Mouse (Mus musculus): ENCODE data around the gene Bmpr2. TPM values are rescaled to one million over a fixed set of nuclear protein-coding genes. Genes with fewer than 3 reads are reported as not detected.

Bmpr2 gene
- polyA plus RNA-seq, 1 experiment: 60.4 TPM

- TF ChIP-seq CTCF (IDR thresholded peaks at IDR 0.05; ENCODE audit: borderline replicate concordance, insufficient read depth, low read length) (no peak), POLR2A (IDR thresholded peaks at IDR 0.05; ENCODE audit: low read depth, low read length) (no peak)
- H3K4me3 ChIP-seq (ENCODE audit: insufficient read depth, low read length): no peak overlapping the region
- H3K4me1 ChIP-seq (ENCODE audit: control insufficient read depth, insufficient read depth, low read length): peaks cover 4% of the 10 kb centered on the region; the same call in 1 of the 2 replicates
- no peak overlapping the region for H3K27ac ChIP-seq (ENCODE audit: insufficient read depth, low read length)
These were observed 70.5 kb downstream of the Bmpr2 start for GRCm38 (mm10) chr1:59833723-59834122.

DNA sequence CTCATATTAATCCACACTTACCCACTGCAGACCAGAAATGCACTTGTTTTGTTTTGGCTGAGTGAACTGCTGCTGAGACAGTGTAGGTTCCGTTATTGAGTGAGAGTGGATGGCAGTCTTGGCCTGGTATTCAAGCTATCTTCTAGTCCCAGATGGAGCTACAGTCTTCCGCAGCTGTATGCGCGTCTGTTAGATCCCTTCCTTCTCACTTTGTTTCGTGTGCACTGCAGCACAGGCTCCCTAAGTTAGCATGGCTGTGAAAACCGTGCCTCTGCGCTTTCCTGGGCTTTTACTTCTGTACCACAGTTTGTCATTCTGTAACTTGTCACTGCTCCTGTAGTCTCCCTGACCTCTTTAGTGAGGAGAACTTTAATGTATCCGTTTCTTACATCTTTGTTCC lies 85.1 kb downstream of the Bmpr2 start:
- no peak overlapping the region for H3K27ac ChIP-seq (ENCODE audit: insufficient read depth, low read length)
- TF ChIP-seq CTCF (IDR thresholded peaks at IDR 0.05; ENCODE audit: borderline replicate concordance, insufficient read depth, low read length) (no peak), POLR2A (IDR thresholded peaks at IDR 0.05; ENCODE audit: low read depth, low read length) (no peak)
- no peaks in the 10 kb centered on the region for H3K4me1 ChIP-seq (ENCODE audit: control insufficient read depth, insufficient read depth, low read length)
- H3K4me3 ChIP-seq (ENCODE audit: insufficient read depth, low read length): no peak overlapping the region

DNA sequence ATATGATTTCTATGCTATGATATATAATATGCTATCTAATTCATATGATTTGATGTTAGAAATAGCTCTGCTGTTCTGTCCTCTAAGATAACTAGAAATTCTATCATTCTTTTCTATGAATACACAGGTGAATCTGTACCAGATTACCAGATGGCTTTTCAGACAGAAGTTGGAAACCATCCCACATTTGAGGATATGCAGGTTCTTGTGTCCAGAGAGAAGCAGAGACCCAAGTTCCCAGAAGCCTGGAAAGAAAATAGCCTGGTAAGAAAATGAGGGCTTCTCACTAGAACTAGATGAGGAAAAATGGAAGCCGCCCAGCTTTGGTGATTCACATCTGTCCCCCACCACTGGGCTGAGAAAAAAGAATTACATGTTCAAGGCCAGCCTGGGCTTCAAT lies 95.8 kb downstream of the Bmpr2 start:
- H3K4me1 ChIP-seq (ENCODE audit: control insufficient read depth, insufficient read depth, low read length): no peaks in the 10 kb centered on the region
- no peak for TF ChIP-seq POLR2A (IDR thresholded peaks at IDR 0.05; ENCODE audit: low read depth, low read length)
- no peak for TF ChIP-seq CTCF (IDR thresholded peaks at IDR 0.05; ENCODE audit: borderline replicate concordance, insufficient read depth, low read length)
- no peak overlapping the region for H3K27ac ChIP-seq (ENCODE audit: insufficient read depth, low read length)
- H3K4me3 ChIP-seq (ENCODE audit: insufficient read depth, low read length): no peak overlapping the region

GRCm38 (mm10) chr1:59862144-59862543 lies 98.9 kb downstream of the Bmpr2 start:
- no peaks in the 10 kb centered on the region for H3K4me1 ChIP-seq (ENCODE audit: control insufficient read depth, insufficient read depth, low read length)
- TF ChIP-seq CTCF (IDR thresholded peaks at IDR 0.05; ENCODE audit: borderline replicate concordance, insufficient read depth, low read length) (no peak), POLR2A (IDR thresholded peaks at IDR 0.05; ENCODE audit: low read depth, low read length) (no peak)
- no peak overlapping the region for H3K27ac ChIP-seq (ENCODE audit: insufficient read depth, low read length)
- no peak overlapping the region for H3K4me3 ChIP-seq (ENCODE audit: insufficient read depth, low read length)

DNA sequence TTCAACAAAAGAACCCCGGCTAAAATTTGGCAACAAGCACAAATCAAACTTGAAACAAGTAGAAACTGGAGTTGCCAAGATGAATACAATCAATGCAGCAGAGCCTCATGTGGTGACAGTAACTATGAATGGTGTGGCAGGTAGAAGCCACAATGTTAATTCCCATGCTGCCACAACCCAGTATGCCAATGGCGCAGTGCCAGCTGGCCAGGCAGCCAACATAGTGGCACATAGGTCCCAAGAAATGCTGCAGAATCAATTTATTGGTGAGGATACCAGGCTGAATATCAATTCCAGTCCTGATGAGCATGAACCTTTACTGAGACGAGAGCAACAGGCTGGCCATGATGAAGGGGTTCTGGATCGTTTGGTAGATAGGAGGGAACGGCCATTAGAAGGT lies 104.8 kb downstream of the Bmpr2 start:
- no peak for TF ChIP-seq POLR2A (IDR thresholded peaks at IDR 0.05; ENCODE audit: low read depth, low read length)
- TF ChIP-seq CTCF (IDR thresholded peaks at IDR 0.05; ENCODE audit: borderline replicate concordance, insufficient read depth, low read length): no peak
- Histone ChIP-seq H3K4me1 (ENCODE audit: control insufficient read depth, insufficient read depth, low read length) (no peaks in the 10 kb centered on the region), H3K4me3 (ENCODE audit: insufficient read depth, low read length) (no peak overlapping the region), H3K27ac (ENCODE audit: insufficient read depth, low read length) (no peak overlapping the region)

DNA sequence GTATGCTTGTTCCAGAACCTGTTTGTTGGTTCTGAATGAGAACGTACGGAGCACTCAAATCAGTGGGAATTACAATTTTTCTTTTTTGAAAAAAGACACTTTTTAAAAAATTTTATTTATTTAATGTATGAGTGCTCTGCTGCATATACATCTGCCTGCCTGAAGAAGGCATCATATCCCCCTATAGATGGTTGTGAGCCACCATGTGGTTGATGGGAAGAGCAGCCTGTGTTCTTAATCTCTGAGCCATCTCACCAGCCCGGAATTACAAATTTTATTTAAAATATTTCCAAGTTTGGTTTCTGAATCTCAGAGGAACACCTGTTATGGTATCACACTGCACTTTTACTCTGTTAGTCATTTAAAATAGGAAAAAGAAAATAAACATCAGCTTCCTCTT lies 110.8 kb downstream of the Bmpr2 start:
- no peaks in the 10 kb centered on the region for H3K4me1 ChIP-seq (ENCODE audit: control insufficient read depth, insufficient read depth, low read length)
- H3K4me3 ChIP-seq (ENCODE audit: insufficient read depth, low read length): no peak overlapping the region
- H3K27ac ChIP-seq (ENCODE audit: insufficient read depth, low read length): no peak overlapping the region
- no peak for TF ChIP-seq CTCF (IDR thresholded peaks at IDR 0.05; ENCODE audit: borderline replicate concordance, insufficient read depth, low read length)
- TF ChIP-seq POLR2A (IDR thresholded peaks at IDR 0.05; ENCODE audit: low read depth, low read length): no peak

DNA sequence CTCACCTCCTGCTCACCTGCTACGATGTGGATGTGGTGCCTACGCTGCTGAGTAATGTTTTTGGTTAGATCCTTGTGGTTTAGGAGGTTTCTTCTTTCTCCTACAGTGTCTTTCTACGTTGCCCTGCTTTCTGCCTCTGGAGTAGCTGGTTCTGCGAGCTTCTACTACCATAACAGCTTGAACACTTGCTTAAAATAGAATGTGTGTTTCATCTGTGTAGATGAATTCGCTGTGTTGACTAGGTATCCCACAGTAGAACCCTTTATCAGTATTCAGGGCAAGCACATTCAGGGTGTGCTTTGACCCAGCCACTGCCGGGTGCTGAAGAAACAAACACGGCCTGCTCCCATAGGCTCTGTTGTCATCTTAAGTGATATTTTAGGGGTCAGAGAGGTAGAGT lies 114.9 kb downstream of the Bmpr2 start:
- H3K27ac ChIP-seq (ENCODE audit: insufficient read depth, low read length): no peak overlapping the region
- H3K4me3 ChIP-seq (ENCODE audit: insufficient read depth, low read length): no peak overlapping the region
- no peak for TF ChIP-seq POLR2A (IDR thresholded peaks at IDR 0.05; ENCODE audit: low read depth, low read length)
- TF ChIP-seq CTCF (IDR thresholded peaks at IDR 0.05; ENCODE audit: borderline replicate concordance, insufficient read depth, low read length): no peak
- H3K4me1 ChIP-seq (ENCODE audit: control insufficient read depth, insufficient read depth, low read length): 0 out of 2 replicates have a peak, but pooled peaks cover 4% of the 10 kb centered on the region

DNA sequence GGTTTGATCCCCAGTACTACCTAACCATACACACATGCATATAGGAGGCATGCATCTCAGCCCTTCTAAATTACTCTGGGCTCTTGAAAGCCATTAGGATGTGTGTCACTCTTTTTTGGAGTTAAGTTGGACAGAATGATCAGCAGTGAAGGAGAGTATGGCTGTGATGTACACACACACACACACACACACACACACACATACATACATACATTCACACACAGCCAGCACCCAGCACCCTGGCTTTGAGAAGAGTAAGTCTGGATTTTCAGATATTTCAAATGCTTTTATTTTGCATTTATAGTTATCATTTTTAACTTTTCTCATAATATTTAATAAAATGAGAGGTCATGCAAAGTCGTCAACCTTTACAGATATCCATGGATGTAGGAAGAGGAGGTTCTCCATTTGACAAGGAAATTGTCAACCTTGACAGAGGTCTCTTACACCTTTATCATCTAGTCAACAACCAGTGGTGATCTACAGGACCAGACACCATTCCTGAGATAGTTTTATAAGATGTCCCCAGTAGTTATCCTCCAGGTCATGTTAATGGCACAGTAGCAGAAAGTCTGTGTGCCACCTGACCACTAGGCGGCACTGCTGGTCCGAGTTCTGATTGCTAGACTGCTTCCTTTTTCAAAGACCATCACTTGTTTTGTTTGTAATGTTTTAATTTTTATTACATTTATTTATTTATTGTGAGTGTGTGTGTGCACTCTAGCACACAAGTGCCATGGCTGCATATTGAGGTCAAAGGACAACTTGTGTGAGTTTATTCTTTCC lies 120.3 kb downstream of the Bmpr2 start:
- no peak overlapping the region for H3K27ac ChIP-seq (ENCODE audit: insufficient read depth, low read length)
- peak; percentile 89; the same call in 1 of the 2 replicates for TF ChIP-seq CTCF (IDR thresholded peaks at IDR 0.05; ENCODE audit: borderline replicate concordance, insufficient read depth, low read length)
- no peak for TF ChIP-seq POLR2A (IDR thresholded peaks at IDR 0.05; ENCODE audit: low read depth, low read length)
- H3K4me3 ChIP-seq (ENCODE audit: insufficient read depth, low read length): no peak overlapping the region
- 0 out of 2 replicates have a peak, but pooled peaks cover 6% of the 10 kb centered on the region for H3K4me1 ChIP-seq (ENCODE audit: control insufficient read depth, insufficient read depth, low read length)

- Histone ChIP-seq H3K4me1 (ENCODE audit: control insufficient read depth, insufficient read depth, low read length) (0 out of 2 replicates have a peak, but pooled peaks cover 6% of the 10 kb centered on the region), H3K27ac (ENCODE audit: insufficient read depth, low read length) (no peak overlapping the region), H3K4me3 (ENCODE audit: insufficient read depth, low read length) (no peak overlapping the region)
- TF ChIP-seq POLR2A (IDR thresholded peaks at IDR 0.05; ENCODE audit: low read depth, low read length) (no peak), CTCF (IDR thresholded peaks at IDR 0.05; ENCODE audit: borderline replicate concordance, insufficient read depth, low read length) (no peak)
These were observed 123.7 kb downstream of the Bmpr2 start for GRCm38 (mm10) chr1:59886899-59887298.

DNA sequence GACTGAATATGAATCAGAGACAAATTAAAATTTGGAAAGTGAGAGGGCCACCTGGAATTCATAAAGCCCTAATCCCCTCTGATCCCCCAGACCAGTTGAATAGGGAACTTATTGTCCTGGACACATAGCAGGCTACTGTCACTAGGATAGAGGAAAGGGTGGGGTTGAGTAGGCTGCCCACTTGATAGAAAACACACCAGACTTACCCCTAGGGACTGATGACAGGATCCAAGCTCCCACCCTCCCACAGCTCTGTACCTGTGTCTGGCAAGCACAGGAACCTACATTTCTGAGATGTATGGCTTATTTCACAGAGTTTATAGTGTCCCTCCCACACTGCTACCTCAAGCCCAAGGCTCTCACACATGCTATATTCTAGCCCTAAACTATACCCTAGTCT lies 124.8 kb downstream of the Bmpr2 start:
- H3K27ac ChIP-seq (ENCODE audit: insufficient read depth, low read length): no peak overlapping the region
- no peak overlapping the region for H3K4me3 ChIP-seq (ENCODE audit: insufficient read depth, low read length)
- 0 out of 2 replicates have a peak, but pooled peaks cover 2% of the 10 kb centered on the region for H3K4me1 ChIP-seq (ENCODE audit: control insufficient read depth, insufficient read depth, low read length)
- TF ChIP-seq POLR2A (IDR thresholded peaks at IDR 0.05; ENCODE audit: low read depth, low read length) (no peak), CTCF (IDR thresholded peaks at IDR 0.05; ENCODE audit: borderline replicate concordance, insufficient read depth, low read length) (no peak)
